Mouse (Mus musculus) ES-E14 (cell line): ENCODE data around the gene Zyg11b.

Source experiments
- CHD2 ChIP-seq: IDR thresholded peaks from 2 replicates; pipeline ENCODE4 v1.6.1; 2014; ENCODE audit warnings: mild to moderate bottlenecking, low read depth, low read length, inconsistent platforms
- HCFC1 ChIP-seq: IDR thresholded peaks from 2 replicates; pipeline ENCODE4 v1.6.1; 2012; ENCODE audit warnings: low read length, inconsistent platforms, borderline replicate concordance; ENCODE audit not compliant: insufficient read depth

GRCm38 (mm10) chr4:108192821-108193323 lies 108.0 kb downstream of the Zyg11b start:
- TF ChIP-seq HCFC1: no peak
- no peak for TF ChIP-seq CHD2
